Mouse (Mus musculus) MEL (cell line): ENCODE data around the gene Ptprr. TPM values are rescaled to one million over a fixed set of nuclear protein-coding genes. Genes with fewer than 3 reads are reported as not detected.

Source experiments
- DNase-seq: peaks from one replicate; pipeline ENCODE4 v3.0.0; 2011; ENCODE audit warnings: low read depth, low spot score
- H3K27ac ChIP-seq: 2 replicates; pipeline ENCODE4 v1.5.1; 2012; ENCODE audit warnings: low read depth, mild to moderate bottlenecking, control low read depth, low read length, moderate library complexity; ENCODE audit not compliant: control insufficient read depth
- H3K27me3 ChIP-seq, 2 experiments: fragments of 150-350 bp in 1 of 2; sonication (generic) in 1 of 2; 2 replicates each; pipeline ENCODE4 v1.6.1; 2012; ENCODE audit warnings: low read length in 2 of 2, mild to moderate bottlenecking in 2 of 2, improper control_type of control experiment in 1 of 2, moderate library complexity in 1 of 2; ENCODE audit not compliant: insufficient read depth in 2 of 2, control insufficient read depth in 1 of 2
- H3K36me3 ChIP-seq, 2 experiments: 2 replicates each; pipeline ENCODE4 v1.6.1; 2012 to 2014; ENCODE audit warnings: low read length in 2 of 2, improper control_type of control experiment in 1 of 2, inconsistent platforms in 1 of 2, mild to moderate bottlenecking in 1 of 2; ENCODE audit not compliant: insufficient read depth in 2 of 2, control insufficient read depth in 1 of 2
- H3K4me1 ChIP-seq, 2 experiments: fragments of 150-350 bp in 1 of 2; sonication (generic) in 1 of 2; 2 replicates each; pipeline ENCODE4 v1.6.1; 2012; ENCODE audit warnings: low read length in 2 of 2, improper control_type of control experiment in 1 of 2, mild to moderate bottlenecking in 1 of 2; ENCODE audit not compliant: insufficient read depth in 2 of 2, control insufficient read depth in 1 of 2
- H3K4me3 ChIP-seq, 2 experiments: fragments of 150-350 bp in 1 of 2; sonication (generic) in 1 of 2; 2 replicates each; pipeline ENCODE4 v1.5.1; 2012; ENCODE audit warnings: low read depth in 2 of 2, low read length in 2 of 2, mild to moderate bottlenecking in 2 of 2, moderate library complexity in 2 of 2, control low read depth in 1 of 2, improper control_type of control experiment in 1 of 2; ENCODE audit not compliant: control insufficient read depth in 1 of 2, insufficient read depth in 1 of 2
- H3K79me2 ChIP-seq: 2 replicates; pipeline ENCODE4 v1.6.1; 2012; ENCODE audit warnings: mild to moderate bottlenecking, low read length, moderate library complexity; ENCODE audit not compliant: control insufficient read depth, poor library complexity, insufficient read depth
- H3K9ac ChIP-seq: 2 replicates; pipeline ENCODE4 v1.6.1; 2012; ENCODE audit warnings: low read depth, mild to moderate bottlenecking, control low read depth, low read length, moderate library complexity; ENCODE audit not compliant: control insufficient read depth, poor library complexity, severe bottlenecking
- H3K9me3 ChIP-seq: fragments of 150-350 bp; sonication (generic); replicated peaks from 2 replicates; pipeline ENCODE4 v1.6.1; 2012; ENCODE audit warnings: mild to moderate bottlenecking, low read length, improper control_type of control experiment, moderate library complexity; ENCODE audit not compliant: insufficient read depth
- CHD2 ChIP-seq: IDR thresholded peaks from 2 replicates; pipeline ENCODE4 v1.6.1; 2011; ENCODE audit warnings: low read length, improper control_type of control experiment
- E2F4 ChIP-seq: IDR thresholded peaks from 2 replicates; pipeline ENCODE4 v1.6.1; 2011; ENCODE audit warnings: low read depth, low read length, improper control_type of control experiment, borderline replicate concordance
- ETS1 ChIP-seq: IDR thresholded peaks from 2 replicates; pipeline ENCODE4 v1.6.1; 2012; ENCODE audit warnings: low read depth, mild to moderate bottlenecking, inconsistent platforms, low read length, improper control_type of control experiment, moderate library complexity
- JUND ChIP-seq: IDR thresholded peaks from 2 replicates; pipeline ENCODE4 v1.6.1; 2011; ENCODE audit warnings: low read depth, mild to moderate bottlenecking, improper control_type of control experiment, low read length
- KAT2A ChIP-seq: conservative IDR thresholded peaks from 2 replicates; pipeline ENCODE4 v1.6.1; 2012; ENCODE audit warnings: low read depth, low read length, improper control_type of control experiment, inconsistent platforms
- MAX ChIP-seq: IDR thresholded peaks from 2 replicates; pipeline ENCODE4 v1.6.1; 2011; ENCODE audit warnings: low read length, improper control_type of control experiment
- MEF2A ChIP-seq: IDR thresholded peaks from 2 replicates; pipeline ENCODE4 v1.6.1; 2014; ENCODE audit warnings: low read depth, mild to moderate bottlenecking, inconsistent platforms, low read length, improper control_type of control experiment; ENCODE audit not compliant: poor library complexity, insufficient replicate concordance, severe bottlenecking; ENCODE audit errors: extremely low read depth
- MYB ChIP-seq: IDR thresholded peaks from 2 replicates; pipeline ENCODE4 v1.6.1; 2011; ENCODE audit warnings: mild to moderate bottlenecking, low read depth, low read length, improper control_type of control experiment
- NRF1 ChIP-seq: IDR thresholded peaks from 2 replicates; pipeline ENCODE4 v1.6.1; 2014; ENCODE audit warnings: low read depth, mild to moderate bottlenecking, inconsistent platforms, low read length, improper control_type of control experiment, moderate library complexity; ENCODE audit not compliant: poor library complexity, insufficient read depth, severe bottlenecking
- POLR2AphosphoS5 ChIP-seq: IDR thresholded peaks from 2 replicates; pipeline ENCODE4 v1.6.1; 2012; ENCODE audit warnings: low read depth, borderline replicate concordance, mild to moderate bottlenecking, inconsistent platforms, low read length, moderate library complexity, mixed read lengths
- RAD21 ChIP-seq: IDR thresholded peaks from 2 replicates; pipeline ENCODE4 v1.6.1; 2011; ENCODE audit warnings: mild to moderate bottlenecking, low read depth, low read length, improper control_type of control experiment
- SMC3 ChIP-seq: IDR thresholded peaks from 2 replicates; pipeline ENCODE4 v1.6.1; 2011; ENCODE audit warnings: low read depth, low read length, improper control_type of control experiment
- UBTF ChIP-seq: IDR thresholded peaks from 2 replicates; pipeline ENCODE4 v1.6.1; 2012; ENCODE audit warnings: low read depth, mild to moderate bottlenecking, inconsistent platforms, low read length, improper control_type of control experiment, moderate library complexity, borderline replicate concordance; ENCODE audit not compliant: insufficient read depth
- ZNF384 ChIP-seq: IDR thresholded peaks from 2 replicates; pipeline ENCODE4 v1.6.1; 2012; ENCODE audit warnings: low read depth, mild to moderate bottlenecking, inconsistent platforms, low read length, improper control_type of control experiment
- polyA plus RNA-seq, 2 experiments: library from polyadenylated mRNA; stranded (reverse) in 1 of 2; unstranded in 1 of 2; fragments of >175 nt in 1 of 2; fragments of >200 nt in 1 of 2; gene quantifications; 2 replicates each; pipeline versions ENCODE4 v1.2.1 to v1.2.4; 2012; ENCODE audit warnings: low replicate concordance in 2 of 2, low read depth in 1 of 2; ENCODE audit not compliant: insufficient read length in 2 of 2, insufficient read depth in 1 of 2, missing spikeins in 1 of 2
- total RNA-seq: library from RNA; depleted of rRNA; stranded (reverse); fragments of 300-350 nt; gene quantifications from 2 replicates; pipeline ENCODE4 v1.2.3, GENCODE M21; 2012

The Ptprr gene
- total and polyA plus RNA-seq, 3 experiments = not detected

DNA sequence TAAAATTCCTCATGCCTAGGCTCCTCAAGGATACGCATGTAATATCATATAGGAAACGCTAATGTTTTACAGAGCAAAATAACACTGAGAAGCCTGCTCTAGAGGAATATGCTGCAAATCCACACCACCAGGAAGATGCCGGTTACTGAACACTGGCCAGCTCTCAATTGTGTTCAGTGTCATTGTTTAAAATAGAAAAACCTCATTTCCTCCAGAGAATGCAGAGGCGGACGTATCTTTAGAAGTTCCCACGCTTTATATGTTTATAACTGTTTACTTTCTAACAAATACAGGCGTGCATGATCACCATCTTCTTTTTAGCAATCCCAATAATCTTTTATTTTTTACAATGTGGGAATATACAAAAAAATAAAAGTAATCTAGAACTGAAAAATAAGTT, 224.2 kb downstream of the Ptprr start:
- Histone ChIP-seq H3K4me1 (no peaks in the 10 kb centered on the region), H3K27ac (no peak overlapping the region), H3K36me3 (no peaks in the 10 kb centered on the region), H3K9ac (no peak overlapping the region), H3K27me3 (no peaks in the 10 kb centered on the region), H3K4me3 (no peak overlapping the region), H3K9me3 (no peaks in the 10 kb centered on the region), H3K79me2 (no peaks in the 10 kb centered on the region)
- TF ChIP-seq MEF2A = no peak
- no peak for TF ChIP-seq JUND
- no peak for TF ChIP-seq MAX
- no peak for TF ChIP-seq CHD2
- no peak for TF ChIP-seq E2F4
- TF ChIP-seq NRF1 = no peak
- TF ChIP-seq KAT2A = no peak
- no peak for TF ChIP-seq SMC3
- no peak for TF ChIP-seq RAD21
- TF ChIP-seq MYB = no peak
- TF ChIP-seq UBTF = no peak
- no peak for TF ChIP-seq ZNF384
- DNase-seq = no peak

- Histone ChIP-seq H3K4me3 (no peak overlapping the region), H3K9ac (no peak overlapping the region), H3K27me3 (no peaks in the 10 kb centered on the region), H3K4me1 (no peaks in the 10 kb centered on the region), H3K79me2 (no peaks in the 10 kb centered on the region), H3K27ac (no peak overlapping the region), H3K36me3 (no peaks in the 10 kb centered on the region), H3K9me3 (no peaks in the 10 kb centered on the region)
- TF ChIP-seq KAT2A = no peak
- TF ChIP-seq ETS1 = no peak
- no peak for DNase-seq
These were observed 225.4 kb downstream of the Ptprr start for GRCm38 (mm10) chr10:116243373-116243772.

DNA sequence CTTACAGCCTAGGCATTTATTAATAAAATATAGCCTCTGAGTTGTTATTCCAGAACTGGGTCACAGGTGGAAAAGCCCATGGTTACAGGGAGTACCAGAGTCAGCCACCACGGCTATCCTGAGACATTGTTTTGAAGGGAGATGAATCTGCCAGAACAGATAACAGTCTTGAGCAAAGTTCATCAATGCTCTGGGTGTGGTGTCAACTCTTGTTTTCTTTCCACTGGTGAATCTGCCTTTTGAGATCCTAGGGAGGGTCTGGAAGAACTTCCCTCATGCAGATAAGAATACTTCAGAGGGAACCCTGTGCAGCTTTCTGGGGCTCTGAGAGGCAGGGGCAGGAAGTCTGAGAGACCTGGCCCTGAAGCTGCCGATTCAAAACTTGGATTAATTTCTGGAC, 227.6 kb downstream of the Ptprr start:
- TF ChIP-seq POLR2AphosphoS5 = no peak
- Histone ChIP-seq H3K9ac (no peak overlapping the region), H3K4me1 (no peaks in the 10 kb centered on the region), H3K27ac (no peak overlapping the region), H3K9me3 (no peaks in the 10 kb centered on the region), H3K79me2 (no peaks in the 10 kb centered on the region), H3K4me3 (no peak overlapping the region), H3K27me3 (no peaks in the 10 kb centered on the region), H3K36me3 (no peaks in the 10 kb centered on the region)
- DNase-seq = no peak
